Mouse (Mus musculus) hindbrain, embryonic 15.5 days (tissue): ENCODE measurements at regions not wholly inside any gene's neighbourhood (a gene's known extent, or its start where the extent isn't known, plus 50 kb on each side); places are given as distances from the start of the nearest gene placed in this dataset.
A peak's percentile ranks its signal among the peaks of the same experiment; 100 is the strongest.

ENCODE experiments used
- ATAC-seq: fragments of 200-750 bp; cut with Nextera tagmentation; 2 replicates; pipeline ENCODE4 v1.8.0; 2017; ENCODE audit warnings: low read depth, moderate number of reproducible peaks, moderate TSS enrichment; ENCODE audit not compliant: low FRiP score
- H3K27ac ChIP-seq: fragments of 300-500 bp; sonication (generic); replicated peaks from 2 replicates; pipeline ENCODE4 v1.5.1; 2015; ENCODE audit warnings: mild to moderate bottlenecking, inconsistent platforms
- H3K27me3 ChIP-seq: fragments of 300-500 bp; sonication (generic); 2 replicates; pipeline ENCODE4 v1.6.1; 2015; ENCODE audit warnings: control low read depth, inconsistent platforms
- H3K36me3 ChIP-seq: fragments of 300-500 bp; sonication (generic); 2 replicates; pipeline ENCODE4 v1.6.1; 2015; ENCODE audit warnings: control low read depth, inconsistent platforms
- H3K4me1 ChIP-seq: fragments of 300-500 bp; sonication (generic); replicated peaks from 2 replicates; pipeline ENCODE4 v1.6.1; 2015; ENCODE audit warnings: control low read depth, inconsistent platforms
- H3K4me2 ChIP-seq: fragments of 300-500 bp; sonication (generic); 2 replicates; pipeline ENCODE4 v1.6.1; 2015; ENCODE audit warnings: moderate library complexity, mild to moderate bottlenecking, inconsistent platforms
- H3K4me3 ChIP-seq: fragments of 300-500 bp; sonication (generic); 2 replicates; pipeline ENCODE4 v1.5.1; 2015; ENCODE audit warnings: mild to moderate bottlenecking, inconsistent platforms
- H3K9ac ChIP-seq: fragments of 300-500 bp; sonication (generic); 2 replicates; pipeline ENCODE4 v1.6.1; 2015; ENCODE audit warnings: inconsistent platforms
- H3K9me3 ChIP-seq: fragments of 300-500 bp; sonication (generic); 2 replicates; pipeline ENCODE4 v1.6.1; 2016; ENCODE audit warnings: control low read depth, inconsistent platforms
- WGBS: fragments of 180-500 bp; shearing (Covaris S2); methylation state at CpG from one replicate; pipeline ENCODE4 v1.1.7; 2015; 5-methylcytosine and 5-hydroxymethylcytosine counted together

GRCm38 (mm10) chr7:70972023-70972400, 379.3 kb downstream of the Gm10295 start:
- Histone ChIP-seq H3K4me3 (no peak overlapping the region), H3K36me3 (no peaks in the 10 kb centered on the region), H3K27ac (no peak overlapping the region), H3K4me2 (no peak overlapping the region), H3K9ac (no peak overlapping the region), H3K9me3 (no peaks in the 10 kb centered on the region), H3K4me1 (no peaks in the 10 kb centered on the region), H3K27me3 (no peaks in the 10 kb centered on the region)
- no peak for ATAC-seq
- 29% methylated on average over 3 of the region's 3 CpGs for WGBS

- Histone ChIP-seq H3K9me3 (no peaks in the 10 kb centered on the region), H3K4me1 (no peaks in the 10 kb centered on the region), H3K27ac (no peak overlapping the region), H3K9ac (no peak overlapping the region), H3K4me2 (no peak overlapping the region), H3K36me3 (no peaks in the 10 kb centered on the region), H3K27me3 (no peaks in the 10 kb centered on the region), H3K4me3 (no peak overlapping the region)
- WGBS = 13% methylated on average over 6 of the region's 6 CpGs
- ATAC-seq = peak; percentile 48; the same call in 1 of the 2 replicates
Measured at GRCm38 (mm10) chr7:70971323-70972022, 379.8 kb downstream of the Gm10295 start.

DNA sequence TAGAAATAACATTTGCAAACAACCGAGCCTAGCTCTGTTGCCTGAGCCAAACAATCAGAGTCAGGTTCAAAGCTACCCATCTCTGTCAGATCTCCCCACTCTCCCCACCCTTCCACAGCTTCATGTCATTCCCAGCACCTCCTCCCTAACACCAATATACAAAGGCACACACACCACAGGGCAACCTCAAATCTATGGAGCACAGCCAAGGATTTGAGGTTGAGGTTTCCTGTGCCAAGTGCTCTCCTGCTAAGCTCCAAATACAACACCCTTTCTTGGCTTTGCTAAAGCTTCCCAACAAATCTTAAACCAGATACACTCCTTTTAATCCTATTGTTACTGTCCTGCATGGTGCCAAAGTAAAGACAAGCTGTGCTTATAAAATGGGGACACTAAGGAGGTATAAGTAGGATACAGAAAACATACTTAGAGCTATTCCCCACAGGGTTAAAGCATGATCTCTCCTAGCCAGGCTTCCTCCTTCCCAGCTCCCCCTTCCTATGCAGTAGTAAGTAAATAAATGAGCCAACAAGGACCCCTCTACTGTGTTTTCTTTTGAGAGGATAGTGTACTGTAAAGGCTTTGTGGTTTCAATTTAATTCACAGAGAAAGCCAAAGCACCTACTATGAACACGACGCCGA, 398.8 kb downstream of the Gm10295 start:
- no peak overlapping the region for H3K4me2 ChIP-seq
- H3K9me3 ChIP-seq = no peaks in the 10 kb centered on the region
- no peaks in the 10 kb centered on the region for H3K4me1 ChIP-seq
- H3K4me3 ChIP-seq = no peak overlapping the region
- 0 out of 2 replicates have a peak, but pooled peaks have one; percentile 42 for ATAC-seq
- no peak overlapping the region for H3K27ac ChIP-seq
- WGBS = 69% methylated on average over 4 of the region's 4 CpGs
- H3K36me3 ChIP-seq = no peaks in the 10 kb centered on the region
- H3K9ac ChIP-seq = no peak overlapping the region
- H3K27me3 ChIP-seq = no peaks in the 10 kb centered on the region

GRCm38 (mm10) chr7:70948281-70948680, 403.0 kb downstream of the Gm10295 start:
- Histone ChIP-seq H3K4me2 (no peak overlapping the region), H3K27me3 (no peaks in the 10 kb centered on the region), H3K9me3 (no peaks in the 10 kb centered on the region), H3K4me1 (no peaks in the 10 kb centered on the region), H3K9ac (no peak overlapping the region), H3K27ac (no peak overlapping the region), H3K4me3 (no peak overlapping the region), H3K36me3 (no peaks in the 10 kb centered on the region)
- WGBS = 71% methylated on average over 5 of the region's 5 CpGs
- no peak for ATAC-seq

DNA sequence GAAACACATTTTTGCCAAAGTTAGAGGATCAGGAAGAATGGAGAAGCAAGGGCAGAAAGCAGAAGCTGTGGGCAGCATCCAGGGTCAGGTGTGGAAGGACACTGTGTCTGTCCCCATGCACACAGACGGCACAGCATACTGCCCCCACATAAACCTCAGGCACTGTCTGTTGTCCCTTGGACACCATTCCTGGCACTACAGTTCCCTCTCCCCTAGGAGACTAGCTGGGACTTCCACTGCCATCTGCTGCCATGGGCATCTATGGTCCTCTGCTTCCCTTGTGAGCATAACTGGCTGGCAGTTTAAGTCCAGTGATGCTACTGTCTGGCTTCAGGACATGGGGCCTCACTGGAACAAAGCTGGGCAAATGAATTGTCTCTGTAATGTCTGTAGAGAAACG, 405.0 kb downstream of the Gm10295 start:
- H3K27ac ChIP-seq = no peak overlapping the region
- no peaks in the 10 kb centered on the region for H3K9me3 ChIP-seq
- H3K4me2 ChIP-seq = no peak overlapping the region
- no peak overlapping the region for H3K9ac ChIP-seq
- H3K27me3 ChIP-seq = no peaks in the 10 kb centered on the region
- H3K4me1 ChIP-seq = no peaks in the 10 kb centered on the region
- no peaks in the 10 kb centered on the region for H3K36me3 ChIP-seq
- 52% methylated on average over 2 of the region's 2 CpGs for WGBS
- no peak overlapping the region for H3K4me3 ChIP-seq
- no peak for ATAC-seq

- Histone ChIP-seq H3K4me2 (no peak overlapping the region), H3K9me3 (no peaks in the 10 kb centered on the region), H3K27ac (no peak overlapping the region), H3K9ac (no peak overlapping the region), H3K36me3 (no peaks in the 10 kb centered on the region), H3K4me3 (no peak overlapping the region), H3K4me1 (peaks cover 5% of the 10 kb centered on the region; the same call in 1 of the 2 replicates), H3K27me3 (no peaks in the 10 kb centered on the region)
- WGBS = 22% methylated on average over 6 of the region's 6 CpGs
- no peak for ATAC-seq
Measured at GRCm38 (mm10) chr7:70930911-70931310, 420.4 kb downstream of the Gm10295 start.

- Histone ChIP-seq H3K9ac (no peak overlapping the region), H3K4me2 (peak overlapping the region; percentile 52), H3K27me3 (no peaks in the 10 kb centered on the region), H3K9me3 (no peaks in the 10 kb centered on the region), H3K36me3 (no peaks in the 10 kb centered on the region), H3K27ac (no peak overlapping the region), H3K4me3 (peak overlapping the region; percentile 30), H3K4me1 (peaks cover 5% of the 10 kb centered on the region; the same call in 1 of the 2 replicates)
- ATAC-seq = 0 out of 2 replicates have a peak, but pooled peaks have one; percentile 48
- WGBS = 19% methylated on average over 11 of the region's 11 CpGs
Measured at GRCm38 (mm10) chr7:70929935-70930334, 421.4 kb downstream of the Gm10295 start.

DNA sequence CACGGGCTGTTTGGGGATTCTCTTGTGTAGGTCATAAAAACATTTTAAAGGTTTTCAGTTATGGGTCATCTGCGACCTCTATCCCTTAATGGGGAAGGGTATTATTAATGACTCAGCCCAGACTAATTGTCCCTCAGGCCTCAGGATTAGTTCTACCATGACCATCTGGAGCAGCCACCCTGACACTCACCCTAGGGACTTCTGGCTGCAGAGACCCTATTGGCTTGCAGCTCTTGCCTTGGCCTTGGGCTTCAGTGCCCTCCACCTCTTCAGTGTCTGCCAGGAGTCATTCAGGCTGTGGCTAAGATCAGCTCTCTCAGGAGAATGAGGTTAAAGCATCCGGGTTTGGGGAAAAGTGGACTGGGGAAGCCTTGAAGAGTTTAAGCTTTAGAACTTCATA, 423.3 kb downstream of the Gm10295 start:
- ATAC-seq = no peak
- Histone ChIP-seq H3K27ac (no peak overlapping the region), H3K36me3 (no peaks in the 10 kb centered on the region), H3K27me3 (no peaks in the 10 kb centered on the region), H3K9me3 (no peaks in the 10 kb centered on the region), H3K4me1 (peaks cover 5% of the 10 kb centered on the region; the same call in 1 of the 2 replicates), H3K9ac (no peak overlapping the region), H3K4me3 (no peak overlapping the region), H3K4me2 (no peak overlapping the region)
- WGBS = 54% methylated on average over 3 of the region's 3 CpGs

- no peak overlapping the region for H3K4me3 ChIP-seq
- H3K9ac ChIP-seq = no peak overlapping the region
- no peak for ATAC-seq
- H3K27me3 ChIP-seq = no peaks in the 10 kb centered on the region
- no peaks in the 10 kb centered on the region for H3K4me1 ChIP-seq
- no peaks in the 10 kb centered on the region for H3K9me3 ChIP-seq
- 53% methylated on average over 4 of the region's 4 CpGs for WGBS
- no peaks in the 10 kb centered on the region for H3K36me3 ChIP-seq
- no peak overlapping the region for H3K4me2 ChIP-seq
- H3K27ac ChIP-seq = no peak overlapping the region
Measured at GRCm38 (mm10) chr7:70917016-70917415, 434.3 kb downstream of the Gm10295 start.

- no peak for ATAC-seq
- Histone ChIP-seq H3K27me3 (no peaks in the 10 kb centered on the region), H3K4me3 (no peak overlapping the region), H3K27ac (no peak overlapping the region), H3K4me1 (no peaks in the 10 kb centered on the region), H3K9ac (no peak overlapping the region), H3K36me3 (no peaks in the 10 kb centered on the region), H3K4me2 (no peak overlapping the region), H3K9me3 (no peaks in the 10 kb centered on the region)
- WGBS = 53% methylated on average over 3 of the region's 3 CpGs
Measured at GRCm38 (mm10) chr7:70908921-70909320, 442.4 kb downstream of the Gm10295 start.

GRCm38 (mm10) chr7:70891700-70892099, 459.6 kb downstream of the Gm10295 start:
- Histone ChIP-seq H3K27ac (no peak overlapping the region), H3K36me3 (no peaks in the 10 kb centered on the region), H3K27me3 (no peaks in the 10 kb centered on the region), H3K4me1 (no peaks in the 10 kb centered on the region), H3K9me3 (no peaks in the 10 kb centered on the region), H3K4me3 (no peak overlapping the region), H3K4me2 (no peak overlapping the region), H3K9ac (no peak overlapping the region)
- 91% methylated on average over 2 of the region's 2 CpGs for WGBS
- no peak for ATAC-seq

GRCm38 (mm10) chr7:70880496-70880895, 470.8 kb downstream of the Gm10295 start:
- Histone ChIP-seq H3K27me3 (no peaks in the 10 kb centered on the region), H3K4me3 (no peak overlapping the region), H3K4me2 (no peak overlapping the region), H3K9me3 (no peaks in the 10 kb centered on the region), H3K27ac (no peak overlapping the region), H3K36me3 (no peaks in the 10 kb centered on the region), H3K9ac (no peak overlapping the region), H3K4me1 (no peaks in the 10 kb centered on the region)
- no peak for ATAC-seq
- WGBS = 51% methylated on average over 2 of the region's 2 CpGs
